Mouse (Mus musculus): ENCODE data around the gene Hist2h3c1. TPM values are rescaled to one million over a fixed set of nuclear protein-coding genes. Genes with fewer than 3 reads are reported as not detected.
A peak's percentile ranks its signal among the peaks of the same experiment; 100 is the strongest.
"Not testable (repeated sequence)": the region's sequence is repeated elsewhere in the genome, so short reads cannot be mapped to it uniquely, and the experiment has no call there.

The Hist2h3c1 gene
- total RNA-seq (2022): not detected

DNA sequence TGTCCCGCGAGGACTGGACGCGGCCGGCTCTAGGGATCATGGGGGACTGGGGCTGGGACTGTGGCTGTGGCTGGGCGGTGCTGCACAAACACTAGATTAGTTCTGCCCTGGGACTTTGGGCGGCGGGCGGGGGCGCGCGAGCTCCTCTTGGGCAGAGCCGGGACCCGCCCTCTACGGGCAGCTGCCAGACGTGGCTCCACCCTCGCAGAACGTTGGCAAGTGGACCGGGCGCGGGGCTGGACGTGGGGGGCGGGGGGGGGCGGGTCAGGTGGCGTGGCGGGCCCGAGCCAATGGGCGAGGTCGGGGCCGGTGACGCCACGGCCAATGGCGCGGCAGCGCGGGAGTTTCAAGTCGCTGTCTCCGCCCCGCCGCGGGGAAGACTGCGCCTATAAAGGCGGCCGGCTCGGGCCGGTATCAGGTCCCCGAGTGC lies at the start of gene Hist2h3c1:
Hist2h3c1 (plus strand) TSS at position 259 of the 430 bp plus-strand sequence.
- not testable (repeated sequence) for DNase-seq

DNA sequence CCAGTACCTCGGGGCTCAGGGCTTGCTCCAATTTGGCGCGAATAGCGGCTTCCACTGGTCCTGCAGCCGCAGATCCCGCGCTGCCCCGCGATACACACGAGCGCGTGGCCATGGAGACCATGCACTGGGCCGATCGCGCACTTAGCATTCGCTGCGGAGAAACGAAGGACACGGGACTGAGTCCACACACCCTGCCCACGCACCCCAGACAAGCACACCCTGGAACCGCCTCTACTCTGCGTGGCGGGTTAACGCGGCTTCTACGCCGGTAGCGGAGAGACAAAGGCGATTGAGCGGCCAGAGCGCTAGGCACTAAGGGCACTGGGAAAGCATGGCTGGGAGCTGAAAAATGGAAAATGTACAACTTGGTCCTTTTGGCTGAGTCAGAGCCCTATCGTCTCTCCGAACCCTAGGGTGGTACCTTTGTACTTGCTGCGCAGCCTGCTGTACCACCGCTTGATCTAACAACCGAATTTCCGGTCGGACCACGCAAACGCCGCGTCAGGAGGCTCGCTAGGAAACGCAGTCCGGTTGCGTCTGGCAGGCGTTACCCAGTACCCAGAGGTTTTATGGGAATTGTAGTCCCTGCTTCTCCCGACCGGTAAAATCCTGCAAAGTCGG lies 49.2 kb upstream of the Hist2h3c1 start:
- peak; percentile 90 for DNase-seq

DNA sequence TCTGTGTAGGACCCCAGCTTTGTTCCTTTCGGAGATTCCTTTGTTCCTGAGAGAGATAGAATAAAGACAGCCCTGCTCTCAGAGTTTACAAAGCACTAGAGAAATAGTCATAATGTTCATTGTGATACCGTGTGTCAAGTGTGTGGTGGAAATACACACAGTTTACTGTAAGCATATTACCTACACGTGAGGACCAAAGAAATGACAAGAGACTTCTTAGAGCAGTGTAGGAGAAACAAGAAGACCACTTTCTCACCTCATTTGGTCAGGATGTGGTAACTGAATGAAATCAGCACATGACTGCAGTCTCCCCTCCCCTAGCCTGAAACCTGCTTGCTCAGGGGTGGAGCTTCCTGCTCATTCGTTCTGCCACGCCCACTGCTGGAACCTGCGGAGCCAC lies 48.3 kb upstream of the Hist2h3c1 start:
- DNase-seq: no peak

DNA sequence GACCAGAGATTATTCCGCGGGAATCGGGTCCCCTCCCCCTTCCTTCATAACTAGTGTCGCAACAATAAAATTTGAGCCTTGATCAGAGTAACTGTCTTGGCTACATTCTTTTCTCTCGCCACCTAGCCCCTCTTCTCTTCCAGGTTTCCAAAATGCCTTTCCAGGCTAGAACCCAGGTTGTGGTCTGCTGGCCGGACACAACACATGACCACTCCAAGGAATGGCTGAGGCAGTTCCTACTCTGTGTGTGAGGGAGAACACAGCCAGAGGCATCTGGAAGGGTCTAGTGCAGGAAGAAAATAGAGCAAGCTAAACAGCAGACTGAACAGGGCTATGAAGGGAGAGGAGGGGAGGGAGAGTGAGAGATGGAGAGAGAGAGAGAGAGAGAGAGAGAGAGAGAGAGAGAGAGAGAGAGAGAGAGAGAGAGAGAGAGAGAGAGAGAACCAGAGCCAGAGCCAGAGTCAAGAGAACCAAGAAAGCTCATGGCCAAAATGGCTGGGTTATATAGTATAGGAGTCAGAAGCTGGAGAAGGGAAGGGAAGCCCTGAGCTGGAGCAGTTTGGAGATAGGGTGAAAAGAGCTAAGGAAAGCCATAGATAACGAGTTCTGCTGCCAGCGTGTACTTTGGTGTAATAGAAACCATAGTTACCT lies 47.8 kb upstream of the Hist2h3c1 start:
- DNase-seq: not testable (repeated sequence)

DNA sequence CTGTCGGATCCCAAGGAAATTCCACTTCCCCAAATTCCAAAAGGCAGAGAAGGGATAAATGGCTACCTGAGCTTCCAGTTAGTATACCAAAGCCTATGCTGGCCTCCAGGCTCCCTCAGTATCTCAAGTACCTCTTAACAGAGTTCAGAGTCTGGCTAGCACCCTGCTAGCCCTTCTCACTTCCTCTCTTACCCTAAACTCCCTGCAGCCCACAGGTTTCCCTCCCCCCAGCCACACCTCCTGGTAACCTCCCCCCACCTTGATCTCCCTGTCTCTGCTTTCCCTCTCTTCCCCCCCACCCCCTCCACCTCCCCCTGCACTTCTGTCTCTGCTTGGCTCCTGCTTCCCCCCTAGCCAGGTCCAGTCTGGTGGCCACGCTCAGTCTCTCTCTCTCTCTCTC lies 46.8 kb upstream of the Hist2h3c1 start:
- no peak for DNase-seq

DNA sequence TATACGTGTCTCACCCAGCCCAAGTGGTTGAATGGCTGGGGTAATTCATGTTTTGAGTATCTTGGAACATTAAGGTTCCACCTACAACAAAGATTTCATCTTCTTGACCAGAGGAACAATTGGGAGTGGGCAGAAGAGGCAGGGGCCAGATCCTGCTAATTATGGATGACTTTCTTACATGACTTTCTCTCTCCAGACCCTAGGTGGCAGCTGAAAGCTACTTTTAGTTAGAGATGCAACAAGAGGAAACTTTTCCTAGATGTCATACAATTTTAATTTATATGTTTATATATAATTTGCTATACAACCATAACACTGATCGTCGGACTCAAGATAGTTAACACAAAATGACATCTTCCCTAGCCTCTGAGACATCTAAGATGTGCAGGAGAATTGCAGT lies 38.7 kb upstream of the Hist2h3c1 start:
- DNase-seq: no peak

DNA sequence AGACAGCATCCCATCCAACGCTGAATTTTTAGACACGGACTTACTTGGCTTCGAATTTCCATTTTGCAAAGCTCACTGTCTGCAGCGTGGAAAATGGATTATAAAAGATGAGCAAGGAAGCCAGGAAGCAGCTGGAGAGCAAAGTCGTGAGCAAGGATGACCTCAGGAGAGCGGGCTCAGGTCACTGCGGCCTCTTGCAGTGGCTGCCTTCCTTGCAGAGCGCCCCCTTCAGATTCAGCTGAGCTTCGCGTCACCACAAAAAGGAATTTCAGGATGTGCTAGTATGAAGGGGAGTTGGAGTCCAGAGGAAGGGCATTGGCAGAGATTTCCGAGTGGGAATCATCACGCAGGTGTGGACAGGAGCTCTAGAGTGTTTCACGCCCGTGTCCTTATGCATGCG lies 37.2 kb upstream of the Hist2h3c1 start:
- DNase-seq: no peak

DNA sequence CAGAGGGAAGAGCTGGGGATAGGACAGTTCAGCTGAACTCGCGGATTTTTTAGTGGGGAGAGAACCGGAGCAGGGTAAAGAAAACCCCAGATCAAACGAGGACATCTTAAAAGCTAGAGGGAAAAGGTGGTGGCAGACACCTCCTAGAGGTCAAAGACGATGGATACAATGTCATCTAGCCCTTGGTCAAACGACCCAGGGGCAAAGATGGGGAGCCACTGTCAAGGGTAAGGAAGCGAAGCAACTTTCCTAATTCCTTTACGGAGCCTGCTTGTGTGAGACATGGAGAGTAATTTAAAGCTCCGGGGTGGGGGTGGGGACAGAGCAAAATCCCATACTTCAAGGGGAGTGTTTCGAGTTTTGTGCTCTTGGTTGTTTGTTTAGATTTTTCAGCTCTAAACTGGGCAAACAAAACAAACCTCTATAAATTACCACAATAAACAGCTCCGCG lies 27.3 kb upstream of the Hist2h3c1 start:
- DNase-seq: no peak

DNA sequence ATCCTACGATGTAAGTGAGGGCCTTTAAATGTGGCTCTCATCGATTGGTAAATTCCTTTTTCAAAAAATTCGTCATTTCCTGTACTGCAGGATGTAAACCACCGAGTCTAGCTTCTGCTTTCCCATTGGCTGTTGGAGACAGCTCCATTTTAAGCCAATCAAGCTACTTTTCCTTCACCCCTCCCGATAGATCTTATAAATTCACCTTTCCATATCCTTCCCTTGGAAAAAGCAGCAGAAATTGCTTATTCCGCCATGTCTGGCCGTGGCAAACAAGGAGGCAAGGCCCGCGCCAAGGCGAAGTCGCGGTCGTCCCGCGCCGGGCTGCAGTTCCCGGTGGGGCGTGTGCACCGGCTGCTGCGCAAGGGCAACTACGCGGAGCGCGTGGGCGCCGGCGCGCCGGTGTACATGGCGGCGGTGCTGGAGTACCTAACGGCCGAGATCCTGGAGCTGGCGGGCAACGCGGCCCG lies 26.8 kb upstream of the Hist2h3c1 start, which contains the start of the genes Bola1 and Hist2h2ab:
Bola1 (minus strand) TSS at position 49 of the 470 bp plus-strand sequence.
Hist2h2ab (plus strand) TSS at position 205 of the 470 bp plus-strand sequence.
- peak; percentile 66 for DNase-seq

DNA sequence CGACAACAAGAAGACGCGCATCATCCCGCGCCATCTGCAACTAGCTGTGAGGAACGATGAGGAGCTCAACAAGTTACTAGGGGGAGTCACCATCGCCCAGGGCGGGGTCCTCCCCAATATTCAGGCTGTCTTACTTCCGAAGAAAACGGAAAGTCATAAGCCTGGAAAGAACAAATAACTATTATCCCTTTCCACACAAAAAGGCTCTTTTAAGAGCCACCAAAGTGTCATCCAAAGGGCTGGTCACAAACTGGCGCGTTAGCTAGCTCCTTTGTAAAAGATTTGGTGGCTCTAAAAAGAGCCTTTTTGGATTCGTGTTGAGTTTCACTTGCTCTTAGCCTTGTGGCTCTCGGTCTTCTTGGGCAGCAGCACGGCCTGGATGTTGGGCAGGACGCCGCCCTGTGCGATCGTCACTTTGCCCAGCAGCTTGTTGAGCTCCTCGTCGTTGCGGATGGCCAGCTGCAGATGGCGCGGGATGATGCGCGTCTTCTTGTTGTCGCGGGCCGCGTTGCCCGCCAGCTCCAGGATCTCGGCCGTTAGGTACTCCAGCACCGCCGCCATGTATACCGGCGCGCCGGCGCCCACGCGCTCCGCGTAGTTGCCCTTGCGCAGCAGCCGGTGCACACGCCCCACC lies 26.2 kb upstream of the Hist2h3c1 start:
- DNase-seq: not testable (repeated sequence)

DNA sequence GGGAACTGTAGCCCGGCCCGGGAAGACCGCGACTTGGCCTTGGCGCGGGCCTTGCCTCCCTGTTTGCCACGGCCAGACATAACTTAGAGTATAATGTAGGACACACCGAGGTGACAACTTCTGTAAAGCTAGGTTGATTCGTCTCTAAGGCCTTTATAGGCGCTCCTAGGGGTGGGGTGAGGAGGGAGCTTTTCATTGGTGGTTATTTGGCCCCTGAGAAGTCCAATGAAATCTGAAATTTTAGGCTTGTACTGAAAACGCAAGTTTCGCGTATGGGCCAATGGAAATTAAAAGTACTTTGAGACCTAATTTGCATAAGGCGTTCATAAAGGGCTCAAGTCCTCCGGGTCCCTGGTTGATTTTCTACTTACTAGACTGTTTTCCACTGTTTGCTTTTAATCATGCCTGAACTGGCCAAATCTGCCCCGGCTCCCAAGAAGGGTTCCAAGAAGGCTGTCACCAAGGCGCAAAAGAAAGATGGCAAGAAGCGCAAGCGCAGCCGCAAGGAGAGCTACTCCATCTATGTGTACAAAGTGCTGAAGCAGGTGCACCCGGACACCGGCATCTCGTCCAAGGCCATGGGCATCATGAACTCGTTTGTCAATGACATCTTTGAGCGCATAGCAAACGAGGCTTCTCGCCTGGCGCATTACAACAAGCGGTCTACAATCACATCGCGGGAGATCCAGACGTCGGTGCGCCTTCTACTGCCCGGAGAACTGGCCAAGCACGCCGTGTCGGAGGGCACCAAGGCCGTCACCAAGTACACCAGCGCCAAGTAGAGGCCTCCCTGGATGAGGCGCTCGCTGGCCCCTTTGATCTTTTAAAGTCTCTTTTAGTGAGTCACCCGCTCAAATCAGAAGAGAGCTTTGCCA lies 25.5 kb upstream of the Hist2h3c1 start, which contains the start of the genes Hist2h2ac and Hist2h2be:
Hist2h2ac (minus strand) TSS at position 116 of the 875 bp plus-strand sequence.
Hist2h2be (plus strand) TSS at position 355 of the 875 bp plus-strand sequence.
- peak; percentile 92 for DNase-seq

DNA sequence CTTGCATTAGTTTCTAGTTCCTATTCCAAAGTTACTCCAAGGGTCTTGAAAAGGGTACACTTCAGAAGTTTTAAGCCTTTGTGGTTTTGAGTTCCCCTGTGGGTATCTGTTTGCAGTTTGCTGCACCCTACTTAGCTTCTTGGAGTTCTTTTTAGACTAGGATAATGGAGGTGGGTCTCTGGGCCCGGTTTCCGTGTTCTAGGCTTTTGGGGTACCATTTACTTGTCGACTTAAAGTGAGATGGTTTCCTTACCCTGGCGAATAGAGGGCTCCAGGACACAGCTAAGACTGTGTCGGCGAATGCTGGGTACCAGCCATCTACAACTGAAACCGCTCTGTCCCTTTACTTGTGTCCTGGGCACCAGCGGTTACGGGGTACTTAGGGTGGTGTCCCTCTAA lies 24.8 kb upstream of the Hist2h3c1 start:
- DNase-seq: no peak

DNA sequence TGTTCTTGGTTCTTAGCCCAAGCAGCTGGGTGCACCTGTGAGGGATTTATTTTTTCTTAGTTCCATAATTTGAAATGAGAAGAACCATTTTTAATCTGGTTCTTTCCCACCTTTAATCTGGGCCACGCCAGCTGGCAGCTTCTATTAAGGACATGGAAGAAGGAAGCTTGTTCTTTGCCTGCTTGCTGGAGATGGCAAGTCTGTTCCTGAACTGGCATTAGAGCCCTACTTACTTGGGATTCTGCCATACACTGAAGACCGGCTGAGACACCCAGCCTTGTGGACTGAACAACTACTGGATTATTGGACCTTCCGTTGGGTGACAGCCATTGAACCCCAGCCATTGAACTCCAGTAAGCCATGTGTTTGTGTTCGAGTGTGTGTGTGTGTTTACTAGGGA lies 23.7 kb upstream of the Hist2h3c1 start:
- DNase-seq: no peak

DNA sequence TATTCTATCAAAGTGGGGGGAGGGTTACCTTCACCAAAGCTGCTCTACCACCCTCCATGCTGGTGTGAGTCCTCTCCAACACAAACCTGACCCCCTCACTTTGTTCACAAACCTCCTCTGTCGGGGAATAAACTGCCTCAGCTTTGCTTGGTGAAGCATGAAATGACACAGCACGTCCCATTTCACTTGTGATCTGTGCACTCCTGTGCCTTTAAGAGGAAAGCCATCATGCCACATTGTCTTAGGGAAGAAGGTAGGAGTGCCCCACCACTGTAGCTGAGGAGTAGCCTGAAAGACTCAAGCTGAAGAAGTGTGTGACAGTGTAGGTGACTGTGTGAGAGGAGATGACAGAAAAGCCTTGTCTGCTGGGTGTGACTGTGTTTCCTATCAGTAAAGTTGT lies 21.1 kb upstream of the Hist2h3c1 start:
- DNase-seq: no peak

DNA sequence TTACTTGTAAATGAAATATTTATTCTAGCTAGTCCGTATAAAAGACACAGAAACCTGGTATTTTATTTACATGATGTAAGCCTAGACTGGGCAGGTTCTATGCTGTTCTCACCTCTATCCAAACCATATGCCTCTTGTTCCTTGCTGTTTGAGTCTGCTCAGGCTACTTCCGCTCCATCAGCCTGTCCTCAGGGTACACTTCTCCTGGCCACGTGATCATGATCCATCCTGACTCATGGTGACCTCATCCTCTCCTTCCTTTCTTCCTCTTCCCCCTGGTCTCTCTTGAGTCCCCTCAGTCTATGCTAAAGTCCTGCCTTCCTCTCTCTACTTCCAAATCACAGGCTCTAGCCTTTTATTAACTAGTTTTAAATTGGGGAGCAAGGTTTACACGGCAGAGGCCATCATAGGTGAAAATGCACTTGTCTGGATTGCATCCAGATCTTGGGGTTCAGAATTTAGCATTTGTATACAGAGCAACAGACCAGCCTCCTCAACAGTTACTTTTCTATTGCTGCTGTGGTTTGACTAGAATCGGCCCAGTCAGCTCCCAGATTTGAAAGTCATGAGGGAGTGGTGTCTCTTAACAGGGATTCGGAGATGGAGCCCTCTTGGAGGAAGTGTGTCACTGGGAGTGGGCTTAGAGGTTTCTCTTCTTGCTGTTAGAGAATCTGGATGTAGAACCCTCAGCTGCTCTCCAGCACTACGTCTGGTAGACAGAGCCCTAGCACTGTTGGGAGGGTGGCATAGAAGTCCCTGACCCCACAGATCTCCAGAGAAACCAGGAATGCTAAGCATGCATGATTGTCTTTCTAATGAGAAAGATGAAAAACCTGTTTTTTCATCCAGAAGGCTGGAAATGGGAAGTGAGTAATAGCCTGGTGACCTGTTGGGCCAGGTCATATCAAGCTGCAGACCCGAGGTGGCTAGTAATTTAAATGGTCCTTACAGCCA lies 19.5 kb upstream of the Hist2h3c1 start:
- DNase-seq: no peak

DNA sequence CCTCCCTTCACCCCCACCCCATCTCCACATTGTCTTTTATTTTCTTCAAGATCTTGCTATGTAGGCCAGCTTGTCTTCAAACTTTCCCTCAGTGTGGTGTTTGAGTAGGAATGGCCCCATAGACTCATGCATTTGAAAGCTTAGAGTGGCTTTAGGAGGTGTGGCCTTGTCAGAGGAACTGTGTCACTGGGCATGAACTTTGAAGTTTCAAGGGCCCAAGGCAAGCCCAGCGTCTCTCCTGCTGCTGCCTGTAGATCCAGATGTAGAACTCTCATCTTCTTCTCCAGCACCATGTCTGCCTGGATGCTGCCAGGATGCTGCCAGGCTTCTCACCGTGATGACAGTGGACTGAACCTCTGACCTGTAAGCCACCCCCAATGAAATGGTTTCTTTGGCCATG lies 17.7 kb upstream of the Hist2h3c1 start:
- DNase-seq: no peak

DNA sequence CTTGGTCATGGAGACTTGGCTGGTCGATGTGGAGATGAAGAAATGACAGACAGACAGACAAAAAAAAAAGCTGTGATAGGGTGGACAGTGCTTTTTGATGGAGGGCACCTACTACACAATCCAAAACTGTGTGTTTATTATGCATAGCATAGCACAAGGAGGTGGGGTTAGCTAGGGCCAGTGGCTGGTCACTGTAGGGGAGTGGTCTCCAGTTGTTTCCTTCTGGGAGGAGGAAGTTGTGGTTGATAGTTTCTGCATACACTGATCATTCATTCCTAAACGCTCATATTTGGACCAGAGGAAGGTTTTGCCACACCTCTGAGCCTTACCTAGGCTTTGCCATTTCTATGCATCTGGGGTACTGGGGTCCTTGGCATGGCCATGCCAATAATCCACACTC lies 16.1 kb upstream of the Hist2h3c1 start:
- no peak for DNase-seq

DNA sequence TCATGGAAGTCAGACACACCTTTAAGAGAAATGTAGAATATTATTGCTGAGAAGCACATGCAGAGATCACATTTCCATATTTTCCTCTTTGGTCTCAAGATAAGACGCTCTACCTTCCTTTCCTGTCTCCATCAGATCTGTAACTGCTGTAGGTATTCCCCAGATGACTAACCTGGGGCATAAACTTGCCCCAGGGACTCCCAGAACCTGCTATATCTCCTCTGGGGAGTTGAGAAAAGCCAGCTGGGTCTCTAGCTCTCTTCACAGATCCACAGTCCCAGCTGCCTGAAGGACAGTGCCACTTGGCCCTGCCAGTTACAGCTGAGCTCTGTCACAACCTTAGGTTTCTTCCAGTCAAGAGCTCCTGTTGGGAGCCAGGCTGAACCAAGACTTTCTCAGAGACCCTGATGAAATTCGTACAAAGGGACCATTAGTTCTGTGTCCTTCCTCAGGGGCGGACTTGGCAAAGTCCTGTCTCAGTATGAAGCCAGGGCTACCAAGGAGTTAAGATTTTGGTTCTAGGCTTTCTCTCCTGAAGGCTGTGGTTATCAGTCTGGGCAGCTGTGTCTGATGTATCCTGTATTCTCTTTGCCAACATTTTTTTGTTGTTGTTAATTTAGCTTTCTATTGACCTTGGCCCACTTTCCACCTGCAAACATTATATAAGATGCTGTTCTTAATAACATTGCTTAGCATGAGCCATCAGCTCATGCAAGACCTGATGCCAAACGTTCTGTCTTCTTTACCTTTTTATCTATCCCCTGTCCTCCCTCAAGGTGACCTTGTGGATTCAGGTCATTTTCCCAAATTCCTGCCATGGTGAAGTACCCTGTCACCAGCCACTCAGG lies 15.4 kb upstream of the Hist2h3c1 start:
- no peak for DNase-seq

DNA sequence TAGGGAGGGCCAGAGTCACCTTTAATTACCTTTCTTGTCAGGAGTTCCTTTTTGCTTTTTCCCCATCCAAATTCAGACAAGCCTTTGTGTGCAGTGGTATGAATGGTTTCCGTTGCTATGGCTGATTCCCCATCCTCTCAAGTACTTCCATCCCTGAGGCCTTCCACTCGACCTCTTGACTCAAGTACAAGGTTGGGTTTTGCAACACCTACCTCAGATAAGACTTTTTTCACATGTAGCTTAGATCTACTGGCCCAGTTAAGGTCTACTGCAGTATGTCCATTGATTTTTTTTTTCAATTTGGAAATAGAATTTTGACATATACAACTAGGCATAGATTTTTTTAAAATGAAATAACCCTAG lies 14.7 kb upstream of the Hist2h3c1 start:
- DNase-seq: no peak

DNA sequence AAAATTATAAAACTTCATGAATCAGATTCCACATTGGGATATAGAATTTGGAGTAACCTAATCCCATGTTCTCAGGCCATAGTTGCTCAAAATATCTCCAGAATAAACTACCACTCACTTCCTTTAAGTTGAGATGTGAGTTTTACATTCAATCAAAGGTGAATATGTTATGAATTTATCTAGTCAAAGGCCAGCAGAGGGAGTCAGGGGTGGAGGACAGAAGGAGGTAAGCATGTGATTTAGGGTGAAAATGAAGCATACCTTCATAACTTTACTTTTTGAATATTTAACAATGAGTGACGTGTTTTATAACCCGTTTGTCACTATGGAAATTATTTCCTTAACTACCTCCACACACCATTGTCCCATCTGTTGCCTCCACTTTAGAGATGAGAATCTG lies 11.6 kb upstream of the Hist2h3c1 start:
- DNase-seq: no peak

Measured in adrenal gland, adult 8-10 months (tissue).